Mouse (Mus musculus) hindbrain, embryonic 14.5 days (tissue): Measurements from ENCODE around the gene Smad9. TPM values are rescaled to one million over a fixed set of nuclear protein-coding genes. Genes with fewer than 3 reads are reported as not detected.

Source experiments
- ATAC-seq: fragments of 200-750 bp; cut with Nextera tagmentation; 2 replicates; pipeline ENCODE4 v1.8.0; 2017; ENCODE audit warnings: moderate number of reproducible peaks, mild to moderate bottlenecking, moderate TSS enrichment, moderate library complexity; ENCODE audit not compliant: low FRiP score
- DNase-seq: peaks from one replicate; pipeline ENCODE4 v3.0.0-alpha.2; 2015; ENCODE audit warnings: low spot score
- H3K27ac ChIP-seq: fragments of 300-500 bp; sonication (generic); 2 replicates; pipeline ENCODE4 v1.5.1; 2014; ENCODE audit warnings: mild to moderate bottlenecking, moderate library complexity
- H3K27me3 ChIP-seq: fragments of 300-500 bp; sonication (generic); 2 replicates; pipeline ENCODE4 v1.6.1; 2014; ENCODE audit warnings: mild to moderate bottlenecking, low read length, mixed read lengths; ENCODE audit not compliant: control insufficient read depth, insufficient read depth
- H3K36me3 ChIP-seq: fragments of 300-500 bp; sonication (generic); replicated peaks from 2 replicates; pipeline ENCODE4 v1.6.1; 2014; ENCODE audit not compliant: control insufficient read depth, insufficient read depth
- H3K4me1 ChIP-seq: fragments of 300-500 bp; sonication (generic); replicated peaks from 2 replicates; pipeline ENCODE4 v1.6.1; 2014; ENCODE audit warnings: antibody characterized with exemption, low read length, mixed read lengths; ENCODE audit not compliant: control insufficient read depth, insufficient read depth
- H3K4me2 ChIP-seq: fragments of 300-500 bp; sonication (generic); replicated peaks from 2 replicates; pipeline ENCODE4 v1.6.1; 2014; ENCODE audit warnings: mild to moderate bottlenecking, moderate library complexity
- H3K4me3 ChIP-seq: fragments of 300-500 bp; sonication (generic); replicated peaks from 2 replicates; pipeline ENCODE4 v1.5.1; 2014; ENCODE audit warnings: mild to moderate bottlenecking, low read length
- H3K9ac ChIP-seq: fragments of 300-500 bp; sonication (generic); 2 replicates; pipeline ENCODE4 v1.6.1; 2014
- H3K9me3 ChIP-seq: fragments of 300-500 bp; sonication (generic); 2 replicates; pipeline ENCODE4 v1.6.1; 2016; ENCODE audit warnings: low read length; ENCODE audit not compliant: control insufficient read depth
- WGBS: fragments of 180-500 bp; shearing (Covaris S2); extraction: QIAGEN DNeasy Blood & Tissue Kit; methylation state at CpG from one replicate; pipeline ENCODE4 v1.1.7; 2014; 5-methylcytosine and 5-hydroxymethylcytosine counted together
- polyA plus RNA-seq: library from polyadenylated mRNA; unstranded; fragments of >200 nt; fragmentation: Nextera tagmentation; extraction: Ambion mirVana; gene quantifications from 2 replicates; pipeline ENCODE4 v1.2.1, GENCODE M21; 2014

The Smad9 gene
- polyA plus RNA-seq, 1 experiment from 2014 or later = 1.0 TPM

DNA sequence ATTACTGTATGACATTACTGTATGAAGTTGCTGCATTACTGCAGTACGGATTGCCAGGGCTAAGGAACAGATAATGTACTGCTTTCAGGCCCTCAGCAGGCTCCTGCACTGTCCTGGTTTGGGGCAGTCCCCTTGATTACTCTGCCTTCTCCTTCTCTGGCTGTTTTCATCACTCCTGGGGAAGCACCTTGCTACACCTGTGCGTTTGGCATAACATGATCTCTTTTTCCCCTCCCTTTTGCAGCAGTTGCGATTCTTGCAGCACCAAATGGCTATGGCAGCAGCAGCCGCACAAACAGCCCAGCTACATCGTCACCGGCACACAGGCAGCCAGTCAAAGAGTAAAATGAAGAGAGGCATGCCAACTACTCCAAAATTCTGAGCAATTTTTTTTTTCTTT, 27.3 kb upstream of the Smad9 start:
- WGBS = 94% methylated on average over 6 of the region's 6 CpGs

DNA sequence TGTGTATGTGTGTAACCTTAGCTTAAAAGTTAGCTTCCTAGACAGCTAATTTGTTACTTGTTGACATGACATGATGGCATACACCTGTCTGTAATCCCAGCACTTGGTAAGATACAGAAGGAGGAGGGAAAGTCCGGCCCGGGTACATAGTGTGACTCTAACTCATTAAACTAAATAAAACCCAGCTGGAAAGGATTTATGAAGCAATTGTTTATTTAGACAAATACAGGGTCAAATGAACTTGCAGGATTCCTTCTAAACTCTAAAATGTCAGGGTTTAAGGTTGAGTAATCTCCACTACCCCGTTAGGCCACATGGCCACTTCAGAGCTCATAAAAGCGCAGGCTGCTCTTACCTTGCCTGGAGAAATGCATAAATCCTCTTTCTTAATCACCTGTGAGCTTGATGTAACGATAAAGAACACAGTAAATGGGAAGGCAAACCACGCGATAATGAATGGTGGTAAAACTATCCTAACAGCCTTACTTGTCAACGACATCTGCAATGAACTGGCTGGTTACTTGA, 23.7 kb upstream of the Smad9 start:
- Histone ChIP-seq H3K9me3 (no peaks in the 10 kb centered on the region), H3K4me2 (no peak overlapping the region), H3K36me3 (peaks cover 58% of the 10 kb centered on the region), H3K27ac (no peak overlapping the region), H3K9ac (no peak overlapping the region), H3K4me3 (no peak overlapping the region), H3K4me1 (peaks cover 5% of the 10 kb centered on the region; the same call in 1 of the 2 replicates), H3K27me3 (no peaks in the 10 kb centered on the region)
- no peak for DNase-seq
- no peak for ATAC-seq
- WGBS = 92% methylated on average over 8 of the region's 8 CpGs

More for the DNA sequence above, 27.3 kb upstream of the Smad9 start:
- Histone ChIP-seq H3K27me3 (no peaks in the 10 kb centered on the region), H3K9me3 (no peaks in the 10 kb centered on the region), H3K9ac (no peak overlapping the region), H3K36me3 (peaks cover 82% of the 10 kb centered on the region), H3K4me3 (no peak overlapping the region), H3K27ac (no peak overlapping the region), H3K4me1 (no peaks in the 10 kb centered on the region), H3K4me2 (no peak overlapping the region)
- ATAC-seq (no peak), DNase-seq (no peak)

DNA sequence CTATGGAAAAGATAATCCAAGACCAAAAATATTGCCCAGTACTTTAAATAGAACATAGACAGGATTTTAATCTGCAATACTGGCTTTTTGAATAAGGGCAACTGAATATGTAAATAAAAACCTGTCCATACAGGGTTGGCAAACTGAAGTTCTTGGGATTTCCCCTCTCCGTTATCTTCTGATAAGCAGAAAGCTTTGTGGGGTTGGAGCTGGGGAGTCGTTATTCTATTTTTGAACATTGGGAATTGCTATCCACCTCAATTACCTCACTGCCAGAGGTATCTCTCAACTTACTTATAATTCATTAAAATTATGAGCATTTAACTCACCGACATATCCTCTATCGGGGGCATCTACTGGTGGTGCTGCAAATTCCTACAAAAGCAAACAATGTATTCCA, 23.0 kb upstream of the Smad9 start:
- H3K4me2 ChIP-seq = no peak overlapping the region
- no peak overlapping the region for H3K4me3 ChIP-seq
- H3K27ac ChIP-seq = no peak overlapping the region
- peaks cover 51% of the 10 kb centered on the region for H3K36me3 ChIP-seq
- no peaks in the 10 kb centered on the region for H3K27me3 ChIP-seq
- H3K4me1 ChIP-seq = peaks cover 5% of the 10 kb centered on the region; the same call in 1 of the 2 replicates
- no peak overlapping the region for H3K9ac ChIP-seq
- H3K9me3 ChIP-seq = no peaks in the 10 kb centered on the region
- DNase-seq = no peak
- no peak for ATAC-seq
- WGBS = 92% methylated on average over 4 of the region's 4 CpGs

DNA sequence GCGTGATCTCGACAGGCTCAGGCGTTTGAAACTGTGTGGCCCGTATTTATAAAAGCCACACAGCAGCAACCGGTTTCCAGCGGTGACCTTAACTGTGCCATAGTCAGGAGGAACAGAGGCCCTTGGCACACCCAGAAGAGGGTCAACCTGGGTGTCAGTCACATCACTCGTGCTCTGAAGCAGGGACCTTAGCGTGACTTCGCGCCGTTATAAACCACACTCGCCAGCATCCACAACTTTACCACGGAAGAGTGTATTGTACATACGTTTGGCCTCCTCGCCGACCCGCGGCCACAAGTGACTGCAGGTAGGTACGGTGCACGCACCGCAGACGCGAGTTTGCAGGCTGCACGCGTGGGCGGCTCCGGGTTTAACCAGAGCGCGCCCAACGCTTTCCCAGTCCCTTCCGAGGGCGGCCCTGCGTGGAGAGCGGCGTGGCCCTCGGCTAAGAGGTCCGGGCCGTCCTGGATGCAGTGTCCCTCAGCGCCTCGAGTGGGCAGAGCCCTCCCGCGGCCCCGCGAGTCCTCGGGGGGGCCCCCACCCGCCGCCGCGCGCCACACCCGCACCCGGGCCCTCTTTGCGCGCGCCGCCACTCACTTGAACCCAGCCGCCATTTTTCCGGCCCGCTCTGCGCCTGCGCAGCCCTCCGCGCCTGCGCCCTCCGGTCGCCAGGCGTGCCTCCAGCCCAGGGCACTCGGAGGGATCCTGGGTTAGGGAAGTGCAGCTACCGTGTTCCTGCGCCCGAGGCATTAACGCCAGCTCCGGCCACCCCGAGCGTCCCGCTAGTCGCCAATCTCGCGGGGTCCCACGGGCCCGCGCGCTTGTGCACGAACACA, 20.8 kb upstream of the Smad9 start:
- H3K27me3 ChIP-seq = no peaks in the 10 kb centered on the region
- under 1% methylated on average over 84 of the region's 84 CpGs for WGBS
- peak overlapping the region; percentile 86 for H3K4me3 ChIP-seq
- H3K36me3 ChIP-seq = peaks cover 40% of the 10 kb centered on the region
- ATAC-seq = peak; percentile 94
- peak; percentile 94 for DNase-seq
- peak overlapping the region; percentile 98 for H3K27ac ChIP-seq
- H3K4me1 ChIP-seq = peaks cover 5% of the 10 kb centered on the region; the same call in 1 of the 2 replicates
- H3K9ac ChIP-seq = peak overlapping the region; percentile 98
- H3K9me3 ChIP-seq = no peaks in the 10 kb centered on the region
- peak overlapping the region; percentile 68 for H3K4me2 ChIP-seq

DNA sequence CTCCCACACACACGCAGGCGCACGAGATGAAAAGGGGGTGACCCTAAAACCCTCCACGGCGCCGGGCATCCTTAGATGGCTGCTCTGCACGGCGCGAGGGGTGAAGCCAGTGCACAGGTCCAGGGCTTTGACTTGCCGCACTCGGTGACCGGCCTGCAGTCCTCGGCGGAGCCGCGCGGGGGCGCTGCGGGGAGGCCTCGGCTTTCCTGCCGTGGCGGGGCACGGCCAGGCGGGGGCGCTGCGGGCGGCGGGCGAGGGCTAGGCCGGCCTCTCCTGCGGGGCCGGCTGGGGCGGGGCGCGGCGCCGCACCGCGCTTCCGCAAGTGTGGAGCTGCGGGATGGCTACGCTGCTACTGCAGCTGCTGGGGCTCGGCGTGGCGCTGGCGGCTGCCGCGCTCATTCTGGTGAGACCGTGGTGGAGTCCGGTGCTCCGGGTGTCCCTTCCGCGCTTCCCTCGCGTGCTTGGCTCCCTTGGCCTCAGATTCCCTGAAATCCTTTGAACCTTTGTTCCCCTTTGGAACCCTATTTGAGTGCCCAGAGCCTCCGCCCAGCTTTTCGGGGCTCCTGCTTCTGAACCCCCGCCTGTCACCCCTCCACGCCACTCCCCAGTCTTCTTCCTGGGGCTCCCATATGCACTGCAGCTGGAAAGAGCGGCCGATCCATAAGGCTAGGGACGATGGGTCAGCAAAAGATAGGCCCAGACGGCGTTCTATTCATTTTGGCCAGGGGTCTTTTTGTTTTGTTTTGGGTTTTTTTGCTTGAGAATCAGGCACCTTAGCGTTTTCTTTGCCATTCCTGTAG, 19.9 kb upstream of the Smad9 start, which contains the start of the genes Exosc8 and Alg5:
Gene Exosc8 (minus strand): TSS at position 147 of the 800 bp plus-strand sequence.
Gene Alg5 (plus strand): TSS at position 293 of the 800 bp plus-strand sequence.
- no peaks in the 10 kb centered on the region for H3K27me3 ChIP-seq
- ATAC-seq = peak; percentile 95
- H3K4me3 ChIP-seq = peak within 1 kb of the TSS; percentile 86
- H3K9ac ChIP-seq = peak within 1 kb of the TSS; percentile 98
- DNase-seq = peak; percentile 87
- 0% methylated on average over 61 of the region's 65 CpGs for WGBS
- peak within 1 kb of the TSS; percentile 68 for H3K4me2 ChIP-seq
- H3K27ac ChIP-seq = peak within 1 kb of the TSS; percentile 98
- H3K4me1 ChIP-seq = peaks cover 5% of the 10 kb centered on the region; the same call in 1 of the 2 replicates
- H3K36me3 ChIP-seq = peaks cover 37% of the 10 kb centered on the region
- H3K9me3 ChIP-seq = no peaks in the 10 kb centered on the region

DNA sequence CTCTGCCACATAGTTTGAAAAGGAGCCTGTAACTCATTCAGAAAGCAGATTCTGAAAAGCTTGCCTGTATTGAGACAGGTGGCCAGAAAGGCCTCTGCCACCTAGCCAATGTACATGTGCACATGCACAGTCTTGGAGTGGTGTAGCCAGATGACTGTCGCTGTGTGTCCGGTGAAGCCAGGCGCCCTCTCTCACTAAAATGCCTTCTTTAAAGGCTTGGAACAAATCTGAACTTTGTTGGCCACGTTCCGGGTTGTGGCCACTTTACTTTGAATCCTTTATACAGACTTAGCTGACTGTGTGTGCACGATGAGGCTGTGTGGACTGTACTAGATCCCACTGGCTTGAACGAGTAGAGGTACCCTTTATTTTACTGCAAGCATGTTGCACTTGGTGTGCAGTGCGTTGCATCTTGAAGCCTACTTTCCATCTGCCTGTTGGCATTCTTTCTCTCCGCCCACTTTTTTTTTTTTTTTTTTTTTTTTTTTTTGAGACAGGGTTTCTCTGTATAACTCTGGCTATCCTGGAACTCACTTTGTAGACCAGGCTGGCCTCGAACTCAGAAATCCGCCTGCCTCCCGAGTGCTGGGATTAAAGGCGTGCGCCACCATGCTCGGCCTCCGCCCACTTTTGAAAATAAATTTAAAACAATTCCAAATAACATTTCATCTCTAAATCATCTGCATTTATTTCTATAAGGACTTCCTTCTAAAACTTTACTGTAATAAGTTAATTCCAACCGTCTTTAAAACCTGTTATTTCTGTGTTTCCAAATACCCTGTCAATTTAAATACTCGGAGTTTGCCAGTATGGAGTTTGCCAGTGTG, 19.1 kb upstream of the Smad9 start:
- ATAC-seq = no peak
- H3K36me3 ChIP-seq = peaks cover 35% of the 10 kb centered on the region
- no peaks in the 10 kb centered on the region for H3K27me3 ChIP-seq
- H3K4me2 ChIP-seq = peak overlapping the region; percentile 68
- peak overlapping the region; percentile 98 for H3K9ac ChIP-seq
- H3K27ac ChIP-seq = peak overlapping the region; percentile 98
- no peak for DNase-seq
- H3K4me3 ChIP-seq = peak overlapping the region; percentile 86
- H3K4me1 ChIP-seq = peaks cover 5% of the 10 kb centered on the region; the same call in 1 of the 2 replicates
- H3K9me3 ChIP-seq = no peaks in the 10 kb centered on the region
- 59% methylated on average over 18 of the region's 18 CpGs for WGBS

DNA sequence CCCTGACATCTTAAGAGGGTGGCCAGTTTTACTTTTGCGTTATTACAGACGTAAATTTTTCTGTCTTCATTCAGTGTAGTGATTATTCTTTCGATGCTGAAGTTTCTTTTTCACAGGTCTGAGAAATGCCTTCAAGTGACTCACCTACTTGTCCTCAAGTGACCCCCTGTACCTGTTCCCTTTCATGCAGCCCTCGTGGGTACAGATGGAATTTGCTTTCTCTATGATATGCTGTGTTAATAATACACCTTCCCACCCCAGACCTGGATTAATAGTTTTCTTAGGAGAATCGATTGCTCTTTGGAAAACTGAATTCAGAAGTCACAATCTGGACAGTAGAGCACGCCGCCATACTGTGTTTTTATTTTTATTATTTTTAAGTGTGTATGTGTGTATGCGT, 18.1 kb upstream of the Smad9 start:
- DNase-seq (no peak), ATAC-seq (no peak)
- Histone ChIP-seq H3K9me3 (no peaks in the 10 kb centered on the region), H3K9ac (no peak overlapping the region), H3K4me2 (no peak overlapping the region), H3K36me3 (peaks cover 35% of the 10 kb centered on the region), H3K27me3 (no peaks in the 10 kb centered on the region), H3K4me1 (peaks cover 5% of the 10 kb centered on the region; the same call in 1 of the 2 replicates), H3K27ac (no peak overlapping the region), H3K4me3 (no peak overlapping the region)
- 98% methylated on average over 8 of the region's 8 CpGs for WGBS

DNA sequence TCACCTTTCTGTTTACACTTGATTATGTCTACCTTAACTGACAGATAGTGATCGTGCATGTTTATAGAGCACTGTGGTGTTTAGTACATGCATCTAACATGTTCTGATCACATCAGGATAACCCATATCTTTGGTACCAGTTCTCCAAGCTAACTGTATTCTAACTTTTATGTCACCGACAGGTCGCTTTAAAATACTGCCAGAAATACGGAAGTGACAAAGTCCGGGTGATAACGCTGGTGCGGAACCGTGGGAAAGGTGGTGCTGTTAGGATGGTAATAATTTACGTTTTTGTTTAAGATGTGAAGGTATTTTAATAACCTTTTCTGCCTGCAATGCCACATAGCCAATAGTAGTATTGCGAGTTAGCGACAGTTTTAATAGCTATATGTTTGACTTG, 13.4 kb upstream of the Smad9 start:
- no peak for DNase-seq
- H3K9ac ChIP-seq = no peak overlapping the region
- no peaks in the 10 kb centered on the region for H3K4me1 ChIP-seq
- H3K36me3 ChIP-seq = peaks cover 80% of the 10 kb centered on the region
- no peaks in the 10 kb centered on the region for H3K27me3 ChIP-seq
- H3K4me2 ChIP-seq = no peak overlapping the region
- no peak for ATAC-seq
- WGBS = 97% methylated on average over 11 of the region's 11 CpGs
- no peak overlapping the region for H3K27ac ChIP-seq
- no peak overlapping the region for H3K4me3 ChIP-seq
- H3K9me3 ChIP-seq = no peaks in the 10 kb centered on the region
